12 mouse cellular contexts compared by ENCODE assay signal in genomic region chr6:134119136-134119535, GRCm38 (mm10).
DNase-seq lines count a peak whose midpoint lies in the region; ATAC-seq and TF ChIP-seq lines count a peak whose summit lies in the region.
"Had no signal": no experiment of that assay in that cellular context is flagged by ENCODE, and none has a peak within 500 bp of the region (broad histone marks: within the 10 kb centered on the region; RNA-seq: fewer than 3 reads in every experiment).

No protein-coding gene starts in this region.

- TF ChIP-seq EP300 in lung, postnatal 0 days (IDR thresholded peaks at IDR 0.05): no peak

- peak; percentile 76 for DNase-seq in heart, embryonic 10.5 days (ENCODE audit: low spot score)
- no peak for DNase-seq in heart, adult 8-10 months (ENCODE audit: low spot score)
- peak; percentile 50 for DNase-seq in lung, postnatal 0 days (ENCODE audit: low spot score)
- no peak for DNase-seq in lung, adult 18-20 months
- DNase-seq in gastrocnemius, adult 8-10 months (ENCODE audit: low spot score in 2 of 2): no peak
- DNase-seq in left cerebral cortex, adult 18-20 months (ENCODE audit: low spot score in 2 of 2): no peak
- DNase-seq: cerebellum, postnatal 14 days; gastrocnemius, postnatal 14 days; layer of hippocampus, adult 9-11 months; right cerebral cortex, postnatal 25 days had no signal

- H3K27ac ChIP-seq in heart, embryonic 10.5 days: peak overlapping the region; percentile 59; the same call in 1 of the 2 replicates
- no peak overlapping the region for H3K27ac ChIP-seq in lung, postnatal 0 days (ENCODE audit: low read length)
- peak overlapping the region; percentile 36 for H3K27ac ChIP-seq in embryonic facial prominence, embryonic 15.5 days (replicated peaks)
- H3K27ac ChIP-seq in stomach, embryonic 14.5 days (ENCODE audit: low read length): no peak overlapping the region

- no peak overlapping the region for H3K4me3 ChIP-seq in heart, embryonic 10.5 days
- no peak overlapping the region for H3K4me3 ChIP-seq in lung, postnatal 0 days (ENCODE audit: low read depth, low read length)
- H3K4me3 ChIP-seq in embryonic facial prominence, embryonic 15.5 days (replicated peaks): no peak overlapping the region
- H3K4me3 ChIP-seq in stomach, embryonic 14.5 days (ENCODE audit: low read depth, low read length): no peak overlapping the region

- no peak overlapping the region for H3K9ac ChIP-seq in lung, postnatal 0 days (replicated peaks; ENCODE audit: low read depth)
- H3K9ac ChIP-seq in embryonic facial prominence, embryonic 15.5 days: no peak overlapping the region
- no peak overlapping the region for H3K9ac ChIP-seq in stomach, embryonic 14.5 days (replicated peaks; ENCODE audit: low read depth, low read length)

- ATAC-seq in lung, postnatal 0 days: peak; percentile 40; the same call in 1 of the 2 replicates
- peak; percentile 76; the same call in 1 of the 2 replicates for ATAC-seq in embryonic facial prominence, embryonic 15.5 days (ENCODE audit: insufficient number of reproducible peaks, low FRiP score, low TSS enrichment, low read depth)
- 0 out of 2 replicates have a peak, but pooled peaks have one; percentile 48 for ATAC-seq in stomach, embryonic 14.5 days (ENCODE audit: insufficient number of reproducible peaks, insufficient read depth, low FRiP score, low read depth)

- no peaks in the 10 kb centered on the region for H3K27me3 ChIP-seq in heart, embryonic 10.5 days (ENCODE audit: insufficient read depth, poor library complexity, severe bottlenecking)
- no peaks in the 10 kb centered on the region for H3K27me3 ChIP-seq in lung, postnatal 0 days (replicated peaks; ENCODE audit: insufficient read depth, low read length)
- H3K27me3 ChIP-seq in embryonic facial prominence, embryonic 15.5 days: no peaks in the 10 kb centered on the region
- H3K27me3 ChIP-seq in stomach, embryonic 14.5 days (ENCODE audit: control insufficient read depth, insufficient read depth, low read length): no peaks in the 10 kb centered on the region

- WGBS in heart, embryonic 10.5 days: 5% methylated on average over 4 of the region's 4 CpGs
- 8% methylated on average over 4 of the region's 4 CpGs for WGBS in lung, postnatal 0 days
- 5% methylated on average over 4 of the region's 4 CpGs for WGBS in embryonic facial prominence, embryonic 15.5 days
- WGBS in stomach, embryonic 14.5 days: 8% methylated on average over 4 of the region's 4 CpGs

- peaks cover 6% of the 10 kb centered on the region; the same call in 1 of the 2 replicates for H3K36me3 ChIP-seq in heart, embryonic 10.5 days
- no peaks in the 10 kb centered on the region for H3K36me3 ChIP-seq in lung, postnatal 0 days (ENCODE audit: insufficient read depth, low read length)
- H3K36me3 ChIP-seq in embryonic facial prominence, embryonic 15.5 days: no peaks in the 10 kb centered on the region
- no peaks in the 10 kb centered on the region; the same call in 1 of the 2 replicates for H3K36me3 ChIP-seq in stomach, embryonic 14.5 days (ENCODE audit: control insufficient read depth, insufficient read depth, low read length)

- H3K9me3 ChIP-seq in heart, embryonic 10.5 days: no peaks in the 10 kb centered on the region
- H3K9me3 ChIP-seq in lung, postnatal 0 days (ENCODE audit: low read length): no peaks in the 10 kb centered on the region
- no peaks in the 10 kb centered on the region for H3K9me3 ChIP-seq in embryonic facial prominence, embryonic 15.5 days (replicated peaks)
- H3K9me3 ChIP-seq in stomach, embryonic 14.5 days (ENCODE audit: control insufficient read depth, low read depth, low read length): no peaks in the 10 kb centered on the region

- peaks cover 47% of the 10 kb centered on the region for H3K4me1 ChIP-seq in heart, embryonic 10.5 days
- peaks cover 3% of the 10 kb centered on the region for H3K4me1 ChIP-seq in lung, postnatal 0 days (ENCODE audit: insufficient read depth, low read depth, low read length)
- H3K4me1 ChIP-seq in embryonic facial prominence, embryonic 15.5 days: peaks cover 5% of the 10 kb centered on the region
- H3K4me1 ChIP-seq in stomach, embryonic 14.5 days (ENCODE audit: control insufficient read depth, insufficient read depth, low read length): peaks cover 9% of the 10 kb centered on the region; the same call in 1 of the 2 replicates

- H3K4me2 ChIP-seq in lung, postnatal 0 days (replicated peaks; ENCODE audit: low read depth, low read length): no peak overlapping the region
- H3K4me2 ChIP-seq in embryonic facial prominence, embryonic 15.5 days (replicated peaks): no peak overlapping the region
- no peak overlapping the region for H3K4me2 ChIP-seq in stomach, embryonic 14.5 days (replicated peaks; ENCODE audit: low read depth, low read length)

- TF ChIP-seq CTCF in lung, postnatal 0 days (IDR thresholded peaks at IDR 0.05): no peak

Comparison
In these comparisons a context has a peak if more than half of its experiments do, and no peak if none do; other contexts are left out.
1. DNase-seq: peak in heart, embryonic 10.5 days (single experiment) and lung, postnatal 0 days (single experiment); none in heart, adult 8-10 months (single experiment), lung, adult 18-20 months (0 of 2), gastrocnemius, adult 8-10 months (0 of 2) and left cerebral cortex, adult 18-20 months (0 of 2).
2. H3K27ac ChIP-seq: peak in heart, embryonic 10.5 days (single experiment) and embryonic facial prominence, embryonic 15.5 days (single experiment); none in lung, postnatal 0 days (single experiment) and stomach, embryonic 14.5 days (single experiment).
3. Peak in every context shown above with its lines, with median percentiles within 50 percentile points of each other: ATAC-seq.